Mouse (Mus musculus) MEL (cell line): ENCODE data around the gene Trim67.

Experiments
- CTCF ChIP-seq, 3 experiments: IDR thresholded peaks in 2 of 3; conservative IDR thresholded peaks in 1 of 3; 2 replicates each; pipeline ENCODE4 v1.5.1; 2011 to 2012; ENCODE audit warnings: low read length in 3 of 3, low read depth in 2 of 3, mild to moderate bottlenecking in 2 of 3, improper control_type of control experiment in 1 of 3, inconsistent platforms in 1 of 3, mixed read lengths in 1 of 3, moderate library complexity in 1 of 3; ENCODE audit not compliant: control insufficient read depth in 1 of 3, insufficient read depth in 1 of 3, poor library complexity in 1 of 3, severe bottlenecking in 1 of 3
- EP300 ChIP-seq, 2 experiments: IDR thresholded peaks; 2 replicates each; pipeline ENCODE4 v1.6.1; 2011; ENCODE audit warnings: improper control_type of control experiment in 2 of 2, low read length in 2 of 2, low read depth in 1 of 2, mild to moderate bottlenecking in 1 of 2
- GABPA ChIP-seq: IDR thresholded peaks from 2 replicates; pipeline ENCODE4 v1.6.1; 2012; ENCODE audit warnings: low read depth, mild to moderate bottlenecking, inconsistent platforms, low read length, improper control_type of control experiment, moderate library complexity
- MAZ ChIP-seq: IDR thresholded peaks from 2 replicates; pipeline ENCODE4 v1.6.1; 2012; ENCODE audit warnings: low read depth, mild to moderate bottlenecking, inconsistent platforms, low read length, improper control_type of control experiment
- MYB ChIP-seq: IDR thresholded peaks from 2 replicates; pipeline ENCODE4 v1.6.1; 2011; ENCODE audit warnings: mild to moderate bottlenecking, low read depth, low read length, improper control_type of control experiment
- POLR2A ChIP-seq, 2 experiments: IDR thresholded peaks; 2 replicates each; pipeline ENCODE4 v1.6.1; 2011 to 2012; ENCODE audit warnings: low read length in 2 of 2, mild to moderate bottlenecking in 2 of 2, control low read depth in 1 of 2, improper control_type of control experiment in 1 of 2, low read depth in 1 of 2, moderate library complexity in 1 of 2; ENCODE audit not compliant: control insufficient read depth in 1 of 2, insufficient read depth in 1 of 2, poor library complexity in 1 of 2
- RAD21 ChIP-seq: IDR thresholded peaks from 2 replicates; pipeline ENCODE4 v1.6.1; 2011; ENCODE audit warnings: mild to moderate bottlenecking, low read depth, low read length, improper control_type of control experiment
- USF2 ChIP-seq, 2 experiments: IDR thresholded peaks; 2 replicates each; pipeline ENCODE4 v1.6.1; 2011 to 2012; ENCODE audit warnings: improper control_type of control experiment in 2 of 2, low read length in 2 of 2, borderline replicate concordance in 1 of 2, inconsistent platforms in 1 of 2, low read depth in 1 of 2, mild to moderate bottlenecking in 1 of 2; ENCODE audit not compliant: insufficient read depth in 1 of 2
- ZMIZ1 ChIP-seq: IDR thresholded peaks from 2 replicates; pipeline ENCODE4 v1.6.1; 2012; ENCODE audit warnings: low read depth, mild to moderate bottlenecking, inconsistent platforms, low read length, improper control_type of control experiment, moderate library complexity

- TF ChIP-seq POLR2A (IDR thresholded peaks at IDR 0.05; ENCODE audit: control insufficient read depth in 1 of 2, insufficient read depth in 1 of 2, low read depth in 1 of 2, low read length in 2 of 2, poor library complexity in 1 of 2) = no peak
- no peak for TF ChIP-seq CTCF (IDR thresholded peaks at IDR 0.05 in 2 of 3, conservative IDR thresholded peaks at IDR 0.05 in 1 of 3; ENCODE audit: control insufficient read depth in 1 of 3, insufficient read depth in 1 of 3, low read depth in 2 of 3, low read length in 3 of 3, poor library complexity in 1 of 3, severe bottlenecking in 1 of 3)
- TF ChIP-seq ZMIZ1 = no peak
- no peak for TF ChIP-seq MAZ
- TF ChIP-seq USF2 (IDR thresholded peaks at IDR 0.05; ENCODE audit: borderline replicate concordance in 1 of 2, insufficient read depth in 1 of 2, low read depth in 1 of 2, low read length in 2 of 2) = no peak
- no peak for TF ChIP-seq EP300 (IDR thresholded peaks at IDR 0.05; ENCODE audit: low read depth in 1 of 2, low read length in 2 of 2)
- no peak for TF ChIP-seq MYB
- TF ChIP-seq RAD21 = no peak
- no peak for TF ChIP-seq GABPA
Observed at GRCm38 (mm10) chr8:124809419-124809818, 16.5 kb downstream of the Trim67 start.
